Mouse (Mus musculus): ENCODE data around the gene Lrrc10b. TPM values are rescaled to one million over a fixed set of nuclear protein-coding genes. Genes with fewer than 3 reads are reported as not detected.

Gene Lrrc10b
- polyA plus RNA-seq, 2 experiments, result 0.06 to 0.08 TPM

- Histone ChIP-seq H3K36me3 (replicated peaks; ENCODE audit: control insufficient read depth, insufficient read depth, low read depth) (no peaks in the 10 kb centered on the region), H3K27ac (no peak overlapping the region), H3K9ac (replicated peaks) (no peak overlapping the region), H3K27me3 (ENCODE audit: control insufficient read depth, insufficient read depth, low read length) (peaks cover 17% of the 10 kb centered on the region), H3K4me2 (ENCODE audit: low read depth) (no peak overlapping the region), H3K9me3 (ENCODE audit: control insufficient read depth, low read length) (no peaks in the 10 kb centered on the region), H3K4me1 (replicated peaks; ENCODE audit: control insufficient read depth in 2 of 2, insufficient read depth in 2 of 2, low read length in 1 of 2) (no peaks in the 10 kb centered on the region), H3K4me3 (ENCODE audit: insufficient read depth in 1 of 2, low read depth in 2 of 2, low read length in 2 of 2) (no peak overlapping the region)
- no peak for TF ChIP-seq EP300 (IDR thresholded peaks at IDR 0.05; ENCODE audit: low read depth)
- no peak for TF ChIP-seq CTCF (IDR thresholded peaks at IDR 0.05; ENCODE audit: low read depth)
- WGBS (ENCODE audit: insufficient replicate concordance), result 36% methylated on average over 13 of the region's 13 CpGs
- DNase-seq (ENCODE audit: low read depth in 3 of 3, low spot score in 3 of 3) (no peak), ATAC-seq (ENCODE audit: insufficient read depth) (no peak)
These were observed 31.6 kb downstream of the Lrrc10b start for GRCm38 (mm10) chr19:10425484-10426270.

GRCm38 (mm10) chr19:10424751-10425150 lies 32.5 kb downstream of the Lrrc10b start:
- ATAC-seq (ENCODE audit: insufficient read depth), result no peak
- 35% methylated on average over 1 of the region's 1 CpGs for WGBS (ENCODE audit: insufficient replicate concordance)
- no peaks in the 10 kb centered on the region for H3K4me1 ChIP-seq (replicated peaks; ENCODE audit: control insufficient read depth in 2 of 2, insufficient read depth in 2 of 2, low read length in 1 of 2)
- no peak overlapping the region for H3K27ac ChIP-seq
- H3K9ac ChIP-seq (replicated peaks), result no peak overlapping the region
- no peak for TF ChIP-seq CTCF (IDR thresholded peaks at IDR 0.05; ENCODE audit: low read depth)
- no peak overlapping the region for H3K4me3 ChIP-seq (ENCODE audit: insufficient read depth in 1 of 2, low read depth in 2 of 2, low read length in 2 of 2)
- no peaks in the 10 kb centered on the region for H3K9me3 ChIP-seq (ENCODE audit: control insufficient read depth, low read length)
- no peak overlapping the region for H3K4me2 ChIP-seq (ENCODE audit: low read depth)
- no peak for DNase-seq (ENCODE audit: low read depth in 3 of 3, low spot score in 3 of 3)
- H3K27me3 ChIP-seq (ENCODE audit: control insufficient read depth, insufficient read depth, low read length), result peaks cover 17% of the 10 kb centered on the region
- no peaks in the 10 kb centered on the region for H3K36me3 ChIP-seq (replicated peaks; ENCODE audit: control insufficient read depth, insufficient read depth, low read depth)

DNA sequence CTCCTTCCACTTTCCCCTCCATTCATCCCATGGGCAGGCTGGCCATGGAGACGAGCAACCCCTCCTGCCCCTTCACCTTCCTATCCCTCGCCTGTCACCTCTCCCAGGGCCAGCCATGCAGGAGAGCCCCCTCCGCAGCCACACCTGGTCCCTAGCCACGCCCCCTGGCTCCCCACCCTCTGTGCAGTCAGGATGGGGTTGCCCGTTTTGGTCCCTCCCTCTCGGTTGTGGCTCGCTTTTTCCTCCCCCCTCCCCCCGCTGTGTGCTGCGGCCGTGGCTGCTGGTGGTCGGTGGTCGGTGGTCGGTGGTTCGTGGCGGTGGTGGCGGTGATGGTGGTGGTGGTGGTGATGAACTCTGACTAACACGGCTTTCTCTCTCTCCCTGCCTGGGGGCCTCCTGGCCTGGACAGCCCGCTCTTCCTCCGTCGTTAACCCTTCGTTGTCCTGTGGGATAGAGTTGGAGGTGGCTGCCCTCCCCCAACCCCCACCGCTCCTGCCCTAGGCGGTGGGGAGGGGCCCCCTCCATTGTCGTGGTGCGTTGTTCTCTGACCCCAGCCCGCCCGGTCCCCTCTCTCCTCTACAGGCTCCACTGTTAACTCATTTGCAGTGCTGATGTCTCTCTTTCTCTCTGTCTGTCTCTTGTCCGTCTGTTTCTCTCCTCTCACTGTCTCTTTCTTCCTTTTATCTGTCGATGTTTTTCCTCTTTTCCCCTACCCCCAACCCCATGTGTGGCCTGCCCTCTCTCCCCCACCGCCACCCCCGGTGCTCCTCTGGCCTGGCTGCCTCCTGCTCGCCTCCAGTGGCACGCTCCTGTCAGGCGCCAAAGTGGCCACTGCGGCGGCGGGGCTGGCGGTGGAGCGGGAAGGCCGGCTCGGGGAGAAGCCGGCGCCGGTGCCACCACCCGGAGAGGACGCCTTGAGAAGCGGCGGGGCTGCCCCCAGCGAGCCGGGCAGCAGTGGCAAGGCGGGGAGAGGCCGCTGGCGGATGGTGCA lies 35.0 kb downstream of the Lrrc10b start:
- TF ChIP-seq CTCF (IDR thresholded peaks at IDR 0.05; ENCODE audit: low read depth), result no peak
- TF ChIP-seq EP300 (IDR thresholded peaks at IDR 0.05; ENCODE audit: low read depth), result no peak
- peaks cover 17% of the 10 kb centered on the region for H3K27me3 ChIP-seq (ENCODE audit: control insufficient read depth, insufficient read depth, low read length)
- H3K4me2 ChIP-seq (ENCODE audit: low read depth), result no peak overlapping the region
- H3K4me3 ChIP-seq (ENCODE audit: insufficient read depth in 1 of 2, low read depth in 2 of 2, low read length in 2 of 2), result no peak overlapping the region
- ATAC-seq (ENCODE audit: insufficient read depth), result no peak
- WGBS (ENCODE audit: insufficient replicate concordance), result 4% methylated on average over 52 of the region's 53 CpGs
- H3K27ac ChIP-seq, result no peak overlapping the region
- H3K4me1 ChIP-seq (replicated peaks; ENCODE audit: control insufficient read depth in 2 of 2, insufficient read depth in 2 of 2, low read length in 1 of 2), result no peaks in the 10 kb centered on the region
- DNase-seq (ENCODE audit: low read depth in 3 of 3, low spot score in 3 of 3), result no peak
- H3K9ac ChIP-seq (replicated peaks), result no peak overlapping the region
- no peaks in the 10 kb centered on the region for H3K36me3 ChIP-seq (replicated peaks; ENCODE audit: control insufficient read depth, insufficient read depth, low read depth)
- no peaks in the 10 kb centered on the region for H3K9me3 ChIP-seq (ENCODE audit: control insufficient read depth, low read length)

- Histone ChIP-seq H3K4me1 (replicated peaks; ENCODE audit: control insufficient read depth in 2 of 2, insufficient read depth in 2 of 2, low read length in 1 of 2) (no peaks in the 10 kb centered on the region), H3K4me2 (ENCODE audit: low read depth) (no peak overlapping the region), H3K27me3 (ENCODE audit: control insufficient read depth, insufficient read depth, low read length) (peaks cover 7% of the 10 kb centered on the region), H3K4me3 (ENCODE audit: insufficient read depth in 1 of 2, low read depth in 2 of 2, low read length in 2 of 2) (no peak overlapping the region), H3K9me3 (ENCODE audit: control insufficient read depth, low read length) (no peaks in the 10 kb centered on the region), H3K27ac (no peak overlapping the region), H3K9ac (replicated peaks) (no peak overlapping the region), H3K36me3 (replicated peaks; ENCODE audit: control insufficient read depth, insufficient read depth, low read depth) (no peaks in the 10 kb centered on the region)
- WGBS (ENCODE audit: insufficient replicate concordance), result 54% methylated on average over 12 of the region's 12 CpGs
- TF ChIP-seq CTCF (IDR thresholded peaks at IDR 0.05; ENCODE audit: low read depth), result no peak
- TF ChIP-seq EP300 (IDR thresholded peaks at IDR 0.05; ENCODE audit: low read depth), result no peak
- DNase-seq (ENCODE audit: low read depth in 3 of 3, low spot score in 3 of 3), result no peak
- ATAC-seq (ENCODE audit: insufficient read depth), result no peak
These were observed 39.8 kb downstream of the Lrrc10b start for GRCm38 (mm10) chr19:10417436-10417835.

DNA sequence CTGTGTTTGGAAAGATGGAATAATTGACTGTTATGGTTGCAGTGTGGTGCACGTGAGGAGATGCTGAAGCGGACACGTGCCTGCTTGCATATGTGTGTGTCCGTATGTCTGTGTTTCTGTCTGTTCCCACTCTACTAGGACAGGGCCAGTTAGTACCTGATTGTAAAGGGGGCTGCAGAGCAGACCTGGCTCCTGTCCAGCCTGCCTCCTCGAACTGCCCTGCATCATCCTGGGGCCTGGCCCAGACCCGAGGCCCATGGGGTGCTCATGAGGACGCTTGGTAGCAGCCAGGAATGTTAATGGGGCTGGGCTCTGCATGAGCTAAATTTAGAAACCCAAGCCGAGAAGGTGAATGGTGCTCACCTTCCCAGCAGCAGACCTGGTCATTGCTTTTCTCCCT lies 40.4 kb downstream of the Lrrc10b start:
- ATAC-seq (ENCODE audit: insufficient read depth), result no peak
- Histone ChIP-seq H3K9ac (replicated peaks) (no peak overlapping the region), H3K36me3 (replicated peaks; ENCODE audit: control insufficient read depth, insufficient read depth, low read depth) (no peaks in the 10 kb centered on the region), H3K27me3 (ENCODE audit: control insufficient read depth, insufficient read depth, low read length) (peaks cover 3% of the 10 kb centered on the region; the same call in 1 of the 2 replicates), H3K9me3 (ENCODE audit: control insufficient read depth, low read length) (no peaks in the 10 kb centered on the region), H3K27ac (no peak overlapping the region), H3K4me1 (replicated peaks; ENCODE audit: control insufficient read depth in 2 of 2, insufficient read depth in 2 of 2, low read length in 1 of 2) (no peaks in the 10 kb centered on the region), H3K4me3 (ENCODE audit: insufficient read depth in 1 of 2, low read depth in 2 of 2, low read length in 2 of 2) (no peak overlapping the region), H3K4me2 (ENCODE audit: low read depth) (no peak overlapping the region)
- 50% methylated on average over 8 of the region's 8 CpGs for WGBS (ENCODE audit: insufficient replicate concordance)
- TF ChIP-seq CTCF (IDR thresholded peaks at IDR 0.05; ENCODE audit: low read depth) (no peak), EP300 (IDR thresholded peaks at IDR 0.05; ENCODE audit: low read depth) (no peak)
- no peak for DNase-seq (ENCODE audit: low read depth in 3 of 3, low spot score in 3 of 3)
